Mouse (Mus musculus) small intestine, adult 10 weeks (tissue): ENCODE data around the gene Gm14147. TPM values are rescaled to one million over a fixed set of nuclear protein-coding genes. Genes with fewer than 3 reads are reported as not detected.

Experiments used
- polyA plus RNA-seq: library from polyadenylated mRNA; stranded (reverse); fragments of 350-450 nt; fragmentation: Illumina TruSeq; extraction: RNeasy Lipid Tissue Mini Kit (QIAGEN cat#74804); gene quantifications from one replicate; pipeline ENCODE4 v1.2.3, GENCODE M21; 2014; ENCODE audit warnings: low replicate concordance

Gm14147 gene
- not detected for polyA plus RNA-seq

GRCm38 (mm10) chr2:151097945-151098344, at the start of gene Gm14147:
Gene Gm14147, plus strand, starts transcription at chr2:151098245.

DNA sequence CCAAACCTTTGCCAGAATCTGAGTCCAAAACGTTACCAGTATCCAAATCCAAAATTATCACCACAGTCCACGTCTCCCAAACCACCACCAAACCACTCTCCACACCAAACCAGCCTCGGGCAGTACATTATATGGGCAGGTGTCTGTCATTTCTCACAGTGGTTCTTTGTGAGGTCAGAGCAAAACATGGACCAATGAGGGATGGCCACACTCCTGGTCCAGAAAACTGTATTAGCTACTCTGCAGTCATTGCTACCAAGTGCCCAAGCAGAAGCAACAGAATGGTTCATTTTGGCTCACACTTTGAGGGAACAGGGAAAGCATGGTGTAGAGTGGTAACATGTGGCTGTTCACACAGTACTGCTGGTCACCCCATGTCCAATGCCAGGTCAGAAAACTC, 5.8 kb upstream of the Gm14147 start, which contains the start of gene Gm14151:
TSS of gene Gm14151 (minus strand) at position 101 of the 400 bp plus-strand sequence.

Other genes with a start within 250 kb of the Gm14147 start
- 156 TPM for gene Abhd12, start 193.5 kb upstream of the Gm14147 start, polyA plus RNA-seq
- gene Gins1, start 192.8 kb upstream of the Gm14147 start, polyA plus RNA-seq: 11.2 TPM
- 0.74 TPM for gene Ninl, start 58.9 kb upstream of the Gm14147 start, polyA plus RNA-seq
- 62.6 TPM for gene Nanp, start 58.8 kb upstream of the Gm14147 start, polyA plus RNA-seq
- not detected for gene Gm14151, start 5.9 kb upstream of the Gm14147 start, polyA plus RNA-seq